Mouse (Mus musculus) ES-E14 (cell line): Measurements from ENCODE around the gene Fyn.

ENCODE experiments used
- CHD2 ChIP-seq: IDR thresholded peaks from 2 replicates; pipeline ENCODE4 v1.6.1; 2014; ENCODE audit warnings: mild to moderate bottlenecking, low read depth, low read length, inconsistent platforms
- HCFC1 ChIP-seq: IDR thresholded peaks from 2 replicates; pipeline ENCODE4 v1.6.1; 2012; ENCODE audit warnings: low read length, inconsistent platforms, borderline replicate concordance; ENCODE audit not compliant: insufficient read depth
- MAFK ChIP-seq: IDR thresholded peaks from 2 replicates; pipeline ENCODE4 v1.6.1; 2014; ENCODE audit warnings: mild to moderate bottlenecking, low read depth, low read length, inconsistent platforms; ENCODE audit not compliant: insufficient read depth
- ZC3H11A ChIP-seq: IDR thresholded peaks from 2 replicates; pipeline ENCODE4 v1.6.1; 2012; ENCODE audit warnings: low read depth, mild to moderate bottlenecking, inconsistent platforms, low read length, borderline replicate concordance
- ZNF384 ChIP-seq: IDR thresholded peaks from 2 replicates; pipeline ENCODE4 v1.6.1; 2012; ENCODE audit warnings: low read depth, low read length, inconsistent platforms

GRCm38 (mm10) chr10:39389451-39389891 lies 20.8 kb downstream of the Fyn start:
- TF ChIP-seq HCFC1 (no peak), ZNF384 (no peak), CHD2 (no peak), ZC3H11A (no peak), MAFK (no peak)
